ENCODE assay signal across 17 mouse cellular contexts in the genomic region with DNA sequence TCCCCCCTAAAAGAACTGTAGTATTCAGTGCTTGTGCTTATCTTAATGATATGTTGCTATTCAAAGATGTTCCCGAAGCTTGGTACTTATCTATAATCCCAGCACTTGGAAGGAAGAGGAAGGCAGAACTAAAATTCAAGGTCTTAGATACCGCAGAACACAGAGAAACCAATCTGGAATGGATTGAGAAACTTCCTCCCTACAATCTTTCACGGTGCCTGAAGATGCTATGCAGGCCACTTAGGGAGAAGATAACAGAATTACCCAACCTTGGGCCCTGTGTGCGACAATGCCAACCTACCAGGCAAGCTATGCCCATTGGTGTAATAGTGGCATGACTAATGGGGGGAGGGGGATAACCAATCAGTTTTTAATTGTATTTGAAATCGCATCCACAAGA. TPM values are rescaled to one million over a fixed set of nuclear protein-coding genes. Genes with fewer than 3 reads are reported as not detected.
DNase-seq lines count a peak whose midpoint lies in the region; TF ChIP-seq lines count a peak whose summit lies in the region.
"Had no signal": no experiment of that assay in that cellular context is flagged by ENCODE, and none has a peak within 500 bp of the region (broad histone marks: within the 10 kb centered on the region; RNA-seq: fewer than 3 reads in every experiment).

No protein-coding gene starts in this region.

- TF ChIP-seq POLR2A in testis, adult 2 months (IDR thresholded peaks at IDR 0.05; ENCODE audit: control insufficient read depth, low read depth, low read length), result no peak

- TF ChIP-seq CTCF in testis, adult 2 months (IDR thresholded peaks at IDR 0.05; ENCODE audit: control insufficient read depth, insufficient read depth, insufficient replicate concordance, low read depth, low read length), result no peak

- H3K27ac ChIP-seq in testis, adult 2 months (ENCODE audit: control insufficient read depth, insufficient read depth, low read depth, low read length), result peak overlapping the region; percentile 83
- H3K27ac ChIP-seq in macrophage, result peak overlapping the region; percentile 13; the same call in 1 of the 2 replicates
- H3K27ac ChIP-seq: hindbrain, postnatal 0 days had no signal

- peaks cover 13% of the 10 kb centered on the region for H3K4me1 ChIP-seq in testis, adult 2 months (ENCODE audit: control insufficient read depth, insufficient read depth, low read length)

- H3K79me2 ChIP-seq in macrophage (ENCODE audit: inconsistent target), result peaks cover 88% of the 10 kb centered on the region

- DNase-seq in adrenal gland, adult 2 months, result peak; percentile 24
- no peak for DNase-seq in adrenal gland, postnatal 10 days
- DNase-seq in testis, postnatal 10 days (ENCODE audit: low spot score), result no peak
- DNase-seq in left cerebral cortex, postnatal 25 days (ENCODE audit: low spot score in 2 of 2), result no peak
- DNase-seq in urinary bladder, postnatal 10 days (ENCODE audit: low spot score), result no peak
- DNase-seq in B cell, adult 2 months, result no peak
- DNase-seq: adrenal gland, adult 8-10 months; cerebellum, adult 9-11 months; embryo, embryonic 11 days; gastrocnemius, adult 2 months; kidney, adult 18-20 months; kidney, postnatal 14 days; lung, adult 18-20 months had no signal

- 5% methylated on average over 5 of the region's 5 CpGs for whole genome bisulfite sequencing in macrophage (ENCODE audit: missing documents)

- intact Hi-C loops in left cerebral cortex, postnatal 25 days (cut with DNase I), result no loop called here

- no peak overlapping the region; the same call in 1 of the 2 replicates for H3K4me3 ChIP-seq in testis, adult 2 months (ENCODE audit: control insufficient read depth, low read depth, low read length)
- H3K4me3 ChIP-seq in macrophage (ENCODE audit: inconsistent target), result no peak overlapping the region

- no peaks in the 10 kb centered on the region; the same call in 1 of the 2 replicates for H3K36me3 ChIP-seq in testis, adult 2 months (ENCODE audit: control insufficient read depth, insufficient read depth, low read length)
- no peaks in the 10 kb centered on the region for H3K36me3 ChIP-seq in macrophage (ENCODE audit: inconsistent target)

- H3K27me3 ChIP-seq in testis, adult 2 months (ENCODE audit: control insufficient read depth, insufficient read depth, low read length), result no peaks in the 10 kb centered on the region

RNA-seq across cellular contexts. Expression of gene Vapa, which starts 4.6 kb away (rescaled TPM):
- total RNA-seq in adrenal gland, adult 2 months (2021), result 100 to 1,000 TPM; 131 to 211 TPM
- polyA plus RNA-seq in adrenal gland, adult 2 months (2012; rRNA removed), result 122 and 133 TPM in 2 replicates
- total RNA-seq in adrenal gland, postnatal 10 days (2021), result 100 to 1,000 TPM; 108 to 115 TPM
- polyA plus RNA-seq in testis, adult 2 months (2012; rRNA removed), result 32.0 and 36.9 TPM in 2 replicates
- total RNA-seq in macrophage (2018; cell fraction: chromatin; rRNA removed), result 10 to 100 TPM; 10.4 to 30.8 (median 18.0) TPM
- 10 to 100 TPM; 65.7 to 93.2 (median 73.0) TPM for total RNA-seq in macrophage (2018; cell fraction: cytosol; rRNA removed)
- total RNA-seq in macrophage (2018; cell fraction: nucleus; rRNA removed), result 10 to 100 TPM; 20.1 to 55.1 (median 38.7) TPM
- 55.9 to 98.6 TPM (median 79.0 TPM) in 3 replicates for polyA plus RNA-seq in macrophage (2018)
- 100 to 1,000 TPM; 162 to 181 TPM for total RNA-seq in left cerebral cortex, postnatal 25 days (2021)

RNA-seq across cellular contexts. Expression of gene Txndc2, which starts 33.2 kb away (rescaled TPM):
- total RNA-seq in adrenal gland, adult 2 months (2021), result 10 to 100 TPM; 12.8 to 40.9 TPM
- polyA plus RNA-seq in adrenal gland, adult 2 months (2012; rRNA removed), result 0.19 and 0.61 TPM in 2 replicates
- 10 to 100 TPM in 1 of 2 experiments, 1 to 10 TPM in 1; 7.6 to 13.2 TPM for total RNA-seq in adrenal gland, postnatal 10 days (2021)
- 219 and 252 TPM in 2 replicates for polyA plus RNA-seq in testis, adult 2 months (2012; rRNA removed)
- total RNA-seq in macrophage (2018; cell fraction: chromatin; rRNA removed), result 1 to 10 TPM in 14 of 26 experiments, under 1 TPM in 9, not detected in 3; 0.33 to 3.4 (median 1.3) TPM
- under 1 TPM in 10 of 26 experiments, not detected in 16; 0.06 to 0.19 (median 0.10) TPM for total RNA-seq in macrophage (2018; cell fraction: cytosol; rRNA removed)
- total RNA-seq in macrophage (2018; cell fraction: nucleus; rRNA removed), result 1 to 10 TPM in 7 of 26 experiments, under 1 TPM in 13, not detected in 6; 0.45 to 2.6 (median 0.77) TPM
- polyA plus RNA-seq in macrophage (2018), result 0.10 TPM in 1 of 3 replicates, not detected in the others
- total RNA-seq in left cerebral cortex, postnatal 25 days (2021), result not detected
- total RNA-seq: gastrocnemius, adult 2 months; hindbrain, postnatal 0 days had no signal
- polyA plus RNA-seq: midbrain, embryonic 16.5 days had no signal

Comparison
In these comparisons a context has a peak if more than half of its experiments do, and no peak if none do; other contexts are left out.
1. RNA of gene Txndc2, which starts 33.2 kb away (total RNA-seq): 12.8 to 40.9 TPM in adrenal gland, adult 2 months and 7.6 to 13.2 TPM in adrenal gland, postnatal 10 days; not detected in left cerebral cortex, postnatal 25 days; every median in the first group is over 4 times any median in the second.